Mouse (Mus musculus) stomach, postnatal 0 days (tissue): ENCODE data around the gene Ss18l1.

Experiments
- CTCF ChIP-seq: IDR thresholded peaks from 2 replicates; pipeline ENCODE4 v1.5.1; 2016; ENCODE audit warnings: antibody characterized with exemption, low read depth, mild to moderate bottlenecking, moderate library complexity
- EP300 ChIP-seq: optimal IDR thresholded peaks from 2 replicates; pipeline ENCODE3; 2016; ENCODE audit warnings: antibody characterized with exemption

DNA sequence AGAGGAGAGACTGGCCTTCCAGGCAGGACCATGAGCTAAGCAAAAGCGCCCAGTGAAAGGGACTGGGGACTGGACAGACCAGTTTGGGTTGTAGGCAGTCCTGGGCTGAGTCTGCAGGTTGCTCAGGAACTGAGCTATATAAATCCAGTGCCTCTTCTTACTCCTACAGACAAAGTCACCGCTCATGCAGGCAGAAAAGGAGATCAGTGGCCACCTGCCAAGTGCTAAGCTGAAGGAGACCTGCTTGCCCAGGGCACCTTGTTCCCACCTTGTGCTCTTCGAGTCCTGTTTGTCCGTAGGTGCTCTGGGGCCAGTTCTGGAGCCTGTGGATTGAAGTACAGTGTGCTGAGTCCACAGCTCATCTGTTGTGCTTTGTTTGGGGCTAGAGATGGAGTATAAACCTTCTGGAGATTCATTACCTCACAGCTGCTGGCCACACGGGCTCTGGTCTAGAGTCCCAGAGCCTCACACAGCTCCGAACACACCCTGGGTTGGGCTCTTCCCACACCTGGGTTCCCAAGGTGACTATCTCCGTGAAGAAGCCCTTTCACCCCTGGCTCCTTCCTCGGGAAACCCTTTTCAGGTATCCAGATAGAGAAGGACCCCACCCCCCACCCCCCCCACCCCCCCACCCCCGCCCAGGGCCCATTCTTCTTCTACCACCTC is 35.8 kb upstream of the Ss18l1 start:
- no peak for TF ChIP-seq EP300
- TF ChIP-seq CTCF: no peak
